Mouse (Mus musculus): ENCODE data around the gene Ptprf. TPM values are rescaled to one million over a fixed set of nuclear protein-coding genes. Genes with fewer than 3 reads are reported as not detected.

Ptprf gene
- polyA plus RNA-seq, 1 experiment from 2014 or later, result 78.9 TPM

GRCm38 (mm10) chr4:118269999-118270398, 21.2 kb downstream of the Ptprf start:
- no peak overlapping the region for H3K4me3 ChIP-seq (ENCODE audit: low read depth, low read length)
- no peaks in the 10 kb centered on the region for H3K9me3 ChIP-seq (replicated peaks; ENCODE audit: control insufficient read depth, low read length, poor library complexity, severe bottlenecking)
- H3K36me3 ChIP-seq (ENCODE audit: control insufficient read depth, insufficient read depth, low read length), result peaks cover 13% of the 10 kb centered on the region
- peaks cover 20% of the 10 kb centered on the region for H3K4me1 ChIP-seq (ENCODE audit: control insufficient read depth, insufficient read depth, low read length)
- H3K27ac ChIP-seq (ENCODE audit: low read length), result no peak overlapping the region; the same call in 1 of the 2 replicates
- 41% methylated on average over 6 of the region's 6 CpGs for WGBS
- no peak overlapping the region for H3K9ac ChIP-seq (ENCODE audit: low read depth, low read length)
- ATAC-seq, result no peak
- H3K27me3 ChIP-seq (ENCODE audit: control insufficient read depth, insufficient read depth, low read depth, low read length), result no peaks in the 10 kb centered on the region
- no peak overlapping the region for H3K4me2 ChIP-seq (ENCODE audit: low read length)

- 67% methylated on average over 14 of the region's 14 CpGs for WGBS
- peaks cover 13% of the 10 kb centered on the region for H3K36me3 ChIP-seq (ENCODE audit: control insufficient read depth, insufficient read depth, low read length)
Observed at GRCm38 (mm10) chr4:118268429-118269212, 22.6 kb downstream of the Ptprf start.

GRCm38 (mm10) chr4:118265557-118265956, 25.6 kb downstream of the Ptprf start:
- H3K36me3 ChIP-seq (ENCODE audit: control insufficient read depth, insufficient read depth, low read length), result peaks cover 11% of the 10 kb centered on the region
- no peaks in the 10 kb centered on the region for H3K9me3 ChIP-seq (replicated peaks; ENCODE audit: control insufficient read depth, low read length, poor library complexity, severe bottlenecking)
- H3K4me3 ChIP-seq (ENCODE audit: low read depth, low read length), result no peak overlapping the region
- WGBS, result 33% methylated on average over 15 of the region's 15 CpGs
- peaks cover 39% of the 10 kb centered on the region for H3K4me1 ChIP-seq (ENCODE audit: control insufficient read depth, insufficient read depth, low read length)
- H3K27me3 ChIP-seq (ENCODE audit: control insufficient read depth, insufficient read depth, low read depth, low read length), result no peaks in the 10 kb centered on the region
- peak overlapping the region; percentile 78 for H3K27ac ChIP-seq (ENCODE audit: low read length)
- ATAC-seq, result peak; percentile 20; the same call in 1 of the 2 replicates
- peak overlapping the region; percentile 4; the same call in 1 of the 2 replicates for H3K4me2 ChIP-seq (ENCODE audit: low read length)
- H3K9ac ChIP-seq (ENCODE audit: low read depth, low read length), result peak overlapping the region; percentile 36; the same call in 1 of the 2 replicates

More at GRCm38 (mm10) chr4:118268429-118269212, 22.6 kb downstream of the Ptprf start:
- ATAC-seq, result no peak
- Histone ChIP-seq H3K27ac (ENCODE audit: low read length) (no peak overlapping the region), H3K4me3 (ENCODE audit: low read depth, low read length) (no peak overlapping the region), H3K9me3 (replicated peaks; ENCODE audit: control insufficient read depth, low read length, poor library complexity, severe bottlenecking) (no peaks in the 10 kb centered on the region), H3K9ac (ENCODE audit: low read depth, low read length) (no peak overlapping the region), H3K27me3 (ENCODE audit: control insufficient read depth, insufficient read depth, low read depth, low read length) (no peaks in the 10 kb centered on the region), H3K4me1 (ENCODE audit: control insufficient read depth, insufficient read depth, low read length) (peaks cover 15% of the 10 kb centered on the region), H3K4me2 (ENCODE audit: low read length) (no peak overlapping the region)

GRCm38 (mm10) chr4:118261771-118262473, 29.3 kb downstream of the Ptprf start:
- 31% methylated on average over 13 of the region's 13 CpGs for WGBS

GRCm38 (mm10) chr4:118261291-118261690, 29.9 kb downstream of the Ptprf start:
- Histone ChIP-seq H3K4me3 (ENCODE audit: low read depth, low read length) (peak overlapping the region; percentile 49), H3K36me3 (ENCODE audit: control insufficient read depth, insufficient read depth, low read length) (peaks cover 11% of the 10 kb centered on the region), H3K9ac (ENCODE audit: low read depth, low read length) (peak overlapping the region; percentile 73), H3K9me3 (replicated peaks; ENCODE audit: control insufficient read depth, low read length, poor library complexity, severe bottlenecking) (no peaks in the 10 kb centered on the region), H3K4me2 (ENCODE audit: low read length) (peak overlapping the region; percentile 90), H3K27ac (ENCODE audit: low read length) (peak overlapping the region; percentile 79), H3K4me1 (ENCODE audit: control insufficient read depth, insufficient read depth, low read length) (peaks cover 46% of the 10 kb centered on the region), H3K27me3 (ENCODE audit: control insufficient read depth, insufficient read depth, low read depth, low read length) (no peaks in the 10 kb centered on the region)
- ATAC-seq, result no peak; the same call in 1 of the 2 replicates
- WGBS, result 17% methylated on average over 5 of the region's 5 CpGs

More at GRCm38 (mm10) chr4:118261771-118262473, 29.3 kb downstream of the Ptprf start:
- peak overlapping the region; percentile 73 for H3K9ac ChIP-seq (ENCODE audit: low read depth, low read length)
- peaks cover 5% of the 10 kb centered on the region for H3K36me3 ChIP-seq (ENCODE audit: control insufficient read depth, insufficient read depth, low read length)
- peak overlapping the region; percentile 60; the same call in 1 of the 2 replicates for H3K27ac ChIP-seq (ENCODE audit: low read length)
- peak overlapping the region; percentile 90 for H3K4me2 ChIP-seq (ENCODE audit: low read length)
- peak; percentile 13 for ATAC-seq
- no peaks in the 10 kb centered on the region for H3K27me3 ChIP-seq (ENCODE audit: control insufficient read depth, insufficient read depth, low read depth, low read length)
- H3K4me1 ChIP-seq (ENCODE audit: control insufficient read depth, insufficient read depth, low read length), result peaks cover 47% of the 10 kb centered on the region
- no peaks in the 10 kb centered on the region for H3K9me3 ChIP-seq (replicated peaks; ENCODE audit: control insufficient read depth, low read length, poor library complexity, severe bottlenecking)
- H3K4me3 ChIP-seq (ENCODE audit: low read depth, low read length), result no peak overlapping the region

- Histone ChIP-seq H3K27ac (ENCODE audit: low read length) (peak overlapping the region; percentile 79), H3K4me1 (ENCODE audit: control insufficient read depth, insufficient read depth, low read length) (peaks cover 42% of the 10 kb centered on the region)
- ATAC-seq, result peak; percentile 81
Observed at GRCm38 (mm10) chr4:118260551-118261267, 30.5 kb downstream of the Ptprf start.

GRCm38 (mm10) chr4:118259782-118260463, 31.3 kb downstream of the Ptprf start:
- WGBS, result 71% methylated on average over 8 of the region's 8 CpGs
- peak; percentile 1 for ATAC-seq

More at GRCm38 (mm10) chr4:118260551-118261267, 30.5 kb downstream of the Ptprf start:
- peak overlapping the region; percentile 49 for H3K4me3 ChIP-seq (ENCODE audit: low read depth, low read length)
- under 1% methylated on average over 39 of the region's 39 CpGs for WGBS
- H3K36me3 ChIP-seq (ENCODE audit: control insufficient read depth, insufficient read depth, low read length), result peaks cover 15% of the 10 kb centered on the region
- H3K27me3 ChIP-seq (ENCODE audit: control insufficient read depth, insufficient read depth, low read depth, low read length), result no peaks in the 10 kb centered on the region
- H3K4me2 ChIP-seq (ENCODE audit: low read length), result peak overlapping the region; percentile 90
- no peaks in the 10 kb centered on the region for H3K9me3 ChIP-seq (replicated peaks; ENCODE audit: control insufficient read depth, low read length, poor library complexity, severe bottlenecking)
- H3K9ac ChIP-seq (ENCODE audit: low read depth, low read length), result peak overlapping the region; percentile 73

GRCm38 (mm10) chr4:118257977-118258376, 33.2 kb downstream of the Ptprf start:
- WGBS, result 92% methylated on average over 5 of the region's 5 CpGs
- H3K36me3 ChIP-seq (ENCODE audit: control insufficient read depth, insufficient read depth, low read length), result peaks cover 28% of the 10 kb centered on the region
- ATAC-seq, result no peak
- peaks cover 33% of the 10 kb centered on the region for H3K4me1 ChIP-seq (ENCODE audit: control insufficient read depth, insufficient read depth, low read length)
- no peak overlapping the region for H3K4me2 ChIP-seq (ENCODE audit: low read length)
- no peaks in the 10 kb centered on the region for H3K9me3 ChIP-seq (replicated peaks; ENCODE audit: control insufficient read depth, low read length, poor library complexity, severe bottlenecking)
- H3K9ac ChIP-seq (ENCODE audit: low read depth, low read length), result no peak overlapping the region
- no peak overlapping the region for H3K27ac ChIP-seq (ENCODE audit: low read length)
- H3K27me3 ChIP-seq (ENCODE audit: control insufficient read depth, insufficient read depth, low read depth, low read length), result no peaks in the 10 kb centered on the region
- no peak overlapping the region for H3K4me3 ChIP-seq (ENCODE audit: low read depth, low read length)

More at GRCm38 (mm10) chr4:118259782-118260463, 31.3 kb downstream of the Ptprf start:
- H3K4me3 ChIP-seq (ENCODE audit: low read depth, low read length), result no peak overlapping the region
- H3K36me3 ChIP-seq (ENCODE audit: control insufficient read depth, insufficient read depth, low read length), result peaks cover 19% of the 10 kb centered on the region
- H3K9me3 ChIP-seq (replicated peaks; ENCODE audit: control insufficient read depth, low read length, poor library complexity, severe bottlenecking), result no peaks in the 10 kb centered on the region
- H3K4me2 ChIP-seq (ENCODE audit: low read length), result peak overlapping the region; percentile 90
- H3K9ac ChIP-seq (ENCODE audit: low read depth, low read length), result peak overlapping the region; percentile 73
- H3K4me1 ChIP-seq (ENCODE audit: control insufficient read depth, insufficient read depth, low read length), result peaks cover 34% of the 10 kb centered on the region
- no peaks in the 10 kb centered on the region for H3K27me3 ChIP-seq (ENCODE audit: control insufficient read depth, insufficient read depth, low read depth, low read length)
- peak overlapping the region; percentile 79 for H3K27ac ChIP-seq (ENCODE audit: low read length)
